Mouse (Mus musculus) spleen, adult 10 weeks (tissue): Measurements from ENCODE around the gene Chek2. TPM values are rescaled to one million over a fixed set of nuclear protein-coding genes. Genes with fewer than 3 reads are reported as not detected.

Experiments
- polyA plus RNA-seq: library from polyadenylated mRNA; stranded (reverse); fragments of 350-450 nt; fragmentation: Illumina TruSeq; extraction: RNeasy Lipid Tissue Mini Kit (QIAGEN cat#74804); gene quantifications from one replicate; pipeline ENCODE4 v1.2.3, GENCODE M21; 2015; ENCODE audit warnings: low replicate concordance; ENCODE audit not compliant: insufficient read depth

Gene Chek2
- polyA plus RNA-seq = 17.0 TPM

DNA sequence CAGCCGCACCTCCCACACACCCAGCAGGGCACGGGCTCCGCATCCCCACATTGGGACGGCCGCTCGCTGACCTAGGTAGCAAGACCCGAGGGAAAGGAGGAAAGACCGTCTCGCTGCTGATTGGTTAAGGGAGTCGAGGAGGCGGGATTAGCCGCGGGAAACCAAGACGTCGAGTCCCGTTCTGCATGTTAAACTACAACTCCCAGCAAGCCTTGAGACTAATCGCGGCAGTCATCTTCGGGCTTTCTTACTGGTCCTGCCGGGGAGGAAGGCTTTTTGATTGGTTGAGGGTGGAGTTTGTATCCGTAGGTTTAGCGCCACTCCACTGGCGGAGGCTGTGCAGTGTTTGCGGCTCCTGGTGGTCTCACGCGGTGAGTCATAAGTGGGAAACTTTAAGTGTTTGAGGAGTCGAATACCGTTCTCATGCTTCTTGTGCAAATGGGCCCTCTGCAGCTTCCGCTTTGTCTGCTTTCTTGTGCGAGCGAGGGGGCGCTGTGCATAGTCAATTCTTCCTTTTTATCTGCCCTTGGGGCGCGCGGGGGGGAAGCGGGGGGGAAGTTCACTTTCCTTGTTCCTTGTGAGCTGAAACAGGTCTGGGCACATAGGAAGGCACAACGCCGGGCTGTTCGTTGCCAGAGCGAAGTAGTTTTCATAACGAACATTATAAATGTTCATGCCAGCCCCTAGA is at the start of gene Chek2, which contains the start of gene Hscb:
TSS of gene Chek2 (plus strand) at position 302 of the 688 bp plus-strand sequence.
TSS of gene Hscb (minus strand) at position 100 of the 688 bp plus-strand sequence.

DNA sequence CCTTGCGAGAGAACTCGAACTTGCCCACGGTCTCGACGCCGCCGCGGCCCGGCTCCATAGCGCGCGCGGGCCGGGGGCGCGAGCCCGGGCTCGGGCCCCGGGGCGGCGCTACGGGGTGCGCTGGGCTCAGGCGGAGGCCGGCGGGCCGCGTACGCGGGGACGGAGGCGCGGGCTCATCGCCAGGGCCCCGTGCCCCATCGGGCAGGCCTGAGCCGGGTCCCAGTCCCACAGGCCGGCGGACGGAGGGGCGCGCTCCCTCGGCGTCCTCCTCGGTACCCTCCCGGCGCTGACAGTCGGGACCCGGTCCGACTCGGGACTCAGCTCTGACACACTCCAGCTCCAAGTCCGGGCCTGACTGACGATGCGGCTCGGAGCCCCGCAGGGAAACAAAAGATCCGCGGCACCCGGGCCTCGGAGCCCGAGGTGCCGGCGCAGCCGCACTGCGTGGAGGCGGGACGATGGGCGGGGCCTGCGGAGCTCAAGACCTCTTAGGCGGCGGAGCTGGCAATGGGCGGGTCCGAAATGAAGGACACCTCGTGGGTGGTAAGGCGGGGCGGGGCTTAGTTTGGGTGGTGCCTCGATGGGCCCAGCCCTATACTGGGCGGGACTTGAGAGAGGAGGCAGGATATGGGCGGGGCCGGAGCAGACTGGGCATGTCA is 30.0 kb upstream of the Chek2 start, which contains the start of gene Ulk1:
TSS of gene Ulk1 (minus strand) at position 431 of the 659 bp plus-strand sequence.

DNA sequence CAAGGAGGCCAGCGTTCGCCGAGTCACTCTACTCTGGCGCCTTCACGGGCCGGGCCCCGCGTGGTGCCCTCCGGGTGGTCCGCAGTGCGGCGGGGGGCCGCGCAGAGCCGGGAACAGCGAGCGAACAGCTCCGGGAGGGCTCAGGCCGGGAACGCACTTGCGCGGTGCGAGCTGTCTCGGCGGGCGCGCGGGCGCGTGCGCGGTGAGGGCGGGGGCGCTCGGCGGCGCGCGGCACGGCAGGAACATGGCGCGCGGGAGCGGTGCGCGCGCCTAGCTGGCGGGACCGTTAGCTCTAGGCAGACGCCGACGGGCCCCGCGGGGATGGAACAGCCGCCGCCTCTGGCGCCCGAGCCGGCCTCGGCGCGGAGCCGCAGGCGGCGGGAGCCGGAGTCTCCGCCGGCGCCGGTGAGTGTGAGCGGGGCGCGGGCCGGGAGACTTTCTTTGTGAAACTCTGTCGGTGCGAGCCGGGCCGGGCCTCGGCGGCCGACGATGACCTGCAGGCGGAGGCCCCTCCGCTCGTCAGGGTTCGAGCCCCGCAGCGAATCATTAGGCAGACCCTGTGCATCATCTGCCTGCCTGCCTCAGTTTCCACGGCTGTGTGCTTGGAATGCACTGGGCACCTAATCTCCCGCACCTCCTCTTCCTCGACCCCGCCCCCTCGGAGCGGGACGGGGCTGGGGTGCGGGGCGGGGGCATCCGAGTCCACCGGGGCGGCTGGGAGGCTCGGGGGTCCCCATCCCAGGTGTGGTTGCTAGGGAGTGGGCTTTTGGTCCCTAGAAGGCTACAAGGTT is 40.0 kb downstream of the Chek2 start, which contains the start of gene Ttc28:
TSS of gene Ttc28 (plus strand) at position 220 of the 791 bp plus-strand sequence.

Other genes starting within 250 kb of the Chek2 start
- 16.1 TPM for gene Noc4l, start 186.6 kb upstream of the Chek2 start, polyA plus RNA-seq
- gene Ddx51, start 186.5 kb upstream of the Chek2 start, polyA plus RNA-seq = 16.9 TPM
- gene Ep400, start 69.3 kb upstream of the Chek2 start, polyA plus RNA-seq = 55.1 TPM
- 15.0 TPM for gene Pus1, start 59.3 kb upstream of the Chek2 start, polyA plus RNA-seq
- gene Ulk1, start 29.9 kb upstream of the Chek2 start, polyA plus RNA-seq = 14.0 TPM
- gene Hscb, start 202 bp upstream of the Chek2 start, polyA plus RNA-seq = 40.0 TPM
- 4.0 TPM for gene Ttc28, start 39.8 kb downstream of the Chek2 start, polyA plus RNA-seq